Mouse (Mus musculus): ENCODE measurements at regions not wholly inside any gene's neighbourhood (a gene's known extent, or its start where the extent isn't known, plus 50 kb on each side); places are given as distances from the start of the nearest gene placed in this dataset.

DNA sequence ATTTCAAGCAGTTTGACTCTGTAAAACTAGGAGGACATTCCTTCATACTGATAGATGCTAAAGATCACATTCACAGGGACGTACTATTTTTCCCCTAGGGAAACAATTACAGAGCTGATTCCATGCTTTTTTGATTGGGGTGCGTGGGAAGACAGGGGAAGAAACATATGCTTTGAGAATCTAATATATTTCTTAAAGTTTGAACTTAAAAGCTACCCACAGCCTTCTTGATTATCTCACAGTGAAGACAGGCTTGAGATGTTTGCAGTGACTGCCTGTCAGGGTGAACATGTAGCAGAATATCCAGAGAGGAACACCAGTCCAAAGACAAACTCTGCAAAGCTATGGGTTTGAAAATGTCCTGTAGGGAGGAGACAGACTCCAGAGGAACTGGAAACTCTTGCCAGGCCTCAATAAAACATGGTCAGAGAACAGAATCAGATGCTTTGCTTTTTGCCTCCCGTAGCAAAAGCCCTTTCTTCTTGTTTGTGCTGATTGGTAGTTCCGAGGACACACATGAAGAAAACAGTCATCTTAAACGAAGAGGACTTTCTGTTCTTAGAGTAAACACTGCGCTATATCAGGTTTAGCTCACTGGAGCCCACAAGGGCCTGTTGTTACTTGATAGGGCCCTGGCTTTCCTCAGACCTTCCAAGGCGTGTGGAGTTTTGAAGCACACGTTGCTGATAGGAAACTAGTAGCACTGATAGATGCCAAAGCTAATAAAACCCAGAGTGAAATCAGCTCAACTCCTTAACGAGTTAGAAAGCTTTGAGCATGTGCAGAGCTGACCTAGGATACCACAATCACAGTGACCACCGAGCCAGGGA is 630.8 kb downstream of the Lmo4 start:
- no peaks in the 10 kb centered on the region for H3K36me3 ChIP-seq
- no peak overlapping the region for H3K27ac ChIP-seq
- WGBS: 77% methylated on average over 10 of the region's 10 CpGs
- H3K9ac ChIP-seq: no peak overlapping the region
- H3K4me3 ChIP-seq: no peak overlapping the region
- no peaks in the 10 kb centered on the region for H3K9me3 ChIP-seq (replicated peaks)
- no peak for ATAC-seq (ENCODE audit: low FRiP score)
- no peak overlapping the region for H3K4me2 ChIP-seq (replicated peaks)
- H3K27me3 ChIP-seq: no peaks in the 10 kb centered on the region
- no peaks in the 10 kb centered on the region for H3K4me1 ChIP-seq

DNA sequence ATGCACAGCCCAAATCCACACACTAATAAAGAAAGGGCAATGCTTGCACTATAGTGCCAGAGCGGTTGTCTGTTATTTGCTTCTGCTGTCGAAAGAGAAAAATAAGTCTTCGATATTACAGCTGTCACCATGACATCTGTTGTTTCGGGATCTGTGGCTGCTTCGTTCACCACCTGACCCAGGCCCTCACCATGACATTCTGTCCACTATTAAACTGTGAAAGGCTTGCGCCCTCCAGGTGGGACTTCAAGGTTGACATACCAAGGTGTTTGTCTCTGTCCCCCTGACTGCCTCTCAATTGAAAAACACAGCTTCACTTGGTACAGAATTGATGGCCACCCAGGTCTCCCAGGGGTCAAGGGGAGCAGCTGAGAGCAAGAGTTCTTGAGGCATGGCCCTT is 635.1 kb downstream of the Lmo4 start:
- Histone ChIP-seq H3K27me3 (no peaks in the 10 kb centered on the region), H3K9ac (no peak overlapping the region), H3K9me3 (replicated peaks) (no peaks in the 10 kb centered on the region), H3K4me2 (replicated peaks) (no peak overlapping the region), H3K4me1 (peaks cover 2% of the 10 kb centered on the region; the same call in 1 of the 2 replicates), H3K36me3 (no peaks in the 10 kb centered on the region), H3K4me3 (no peak overlapping the region), H3K27ac (no peak overlapping the region)
- 46% methylated on average over 6 of the region's 6 CpGs for WGBS
- no peak for ATAC-seq (ENCODE audit: low FRiP score)

GRCm38 (mm10) chr3:143565067-143565466 is 640.0 kb downstream of the Lmo4 start:
- 84% methylated on average over 4 of the region's 4 CpGs for WGBS
- H3K9me3 ChIP-seq (replicated peaks): no peaks in the 10 kb centered on the region
- no peak for ATAC-seq (ENCODE audit: low FRiP score)
- H3K4me1 ChIP-seq: peaks cover 2% of the 10 kb centered on the region; the same call in 1 of the 2 replicates
- H3K36me3 ChIP-seq: no peaks in the 10 kb centered on the region
- no peak overlapping the region for H3K4me3 ChIP-seq
- no peaks in the 10 kb centered on the region for H3K27me3 ChIP-seq
- no peak overlapping the region for H3K4me2 ChIP-seq (replicated peaks)
- H3K27ac ChIP-seq: no peak overlapping the region
- H3K9ac ChIP-seq: no peak overlapping the region

DNA sequence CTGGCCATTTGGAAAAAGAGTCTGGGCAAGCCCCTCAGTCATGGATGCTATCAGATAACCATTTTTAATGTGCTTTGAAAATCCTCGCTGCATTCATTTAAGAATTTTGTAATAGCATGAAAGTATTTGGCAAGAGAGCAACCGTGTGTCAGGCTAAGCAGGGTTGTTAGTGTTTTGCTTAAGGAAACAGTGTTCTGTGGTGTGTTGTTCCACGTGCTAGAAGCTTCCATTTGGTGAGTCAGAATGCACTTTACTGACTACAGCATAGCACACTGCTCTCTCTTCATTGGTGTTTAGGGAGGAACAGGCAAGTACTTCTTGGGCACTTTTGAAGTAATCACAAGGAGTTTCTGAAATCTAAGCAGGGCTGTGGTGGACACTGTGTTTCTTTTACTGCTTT is 661.0 kb upstream of the Pkn2 start:
- Histone ChIP-seq H3K36me3 (no peaks in the 10 kb centered on the region), H3K4me3 (no peak overlapping the region), H3K9me3 (replicated peaks) (no peaks in the 10 kb centered on the region), H3K27me3 (no peaks in the 10 kb centered on the region), H3K27ac (no peak overlapping the region), H3K4me2 (replicated peaks) (no peak overlapping the region), H3K9ac (no peak overlapping the region), H3K4me1 (no peaks in the 10 kb centered on the region)
- 75% methylated on average over 3 of the region's 3 CpGs for whole genome bisulfite sequencing
- no peak for ATAC-seq (ENCODE audit: low FRiP score)

GRCm38 (mm10) chr3:143527982-143528381 is 646.2 kb upstream of the Pkn2 start:
- no peak overlapping the region for H3K9ac ChIP-seq
- no peaks in the 10 kb centered on the region for H3K4me1 ChIP-seq
- H3K4me2 ChIP-seq (replicated peaks): no peak overlapping the region
- H3K36me3 ChIP-seq: no peaks in the 10 kb centered on the region
- ATAC-seq (ENCODE audit: low FRiP score): no peak
- no peak overlapping the region for H3K4me3 ChIP-seq
- no peak overlapping the region for H3K27ac ChIP-seq
- no peaks in the 10 kb centered on the region for H3K9me3 ChIP-seq (replicated peaks)
- no peaks in the 10 kb centered on the region for H3K27me3 ChIP-seq
- 77% methylated on average over 4 of the region's 4 CpGs for WGBS

- Histone ChIP-seq H3K36me3 (no peaks in the 10 kb centered on the region), H3K4me2 (replicated peaks) (no peak overlapping the region), H3K27me3 (no peaks in the 10 kb centered on the region), H3K27ac (no peak overlapping the region), H3K9ac (no peak overlapping the region), H3K4me1 (no peaks in the 10 kb centered on the region), H3K4me3 (no peak overlapping the region), H3K9me3 (replicated peaks) (no peaks in the 10 kb centered on the region)
- no peak for ATAC-seq (ENCODE audit: low FRiP score)
These were observed 645.5 kb upstream of the Pkn2 start for GRCm38 (mm10) chr3:143527274-143527673.

- WGBS: 71% methylated on average over 6 of the region's 6 CpGs
- H3K36me3 ChIP-seq: no peaks in the 10 kb centered on the region
- no peak overlapping the region for H3K4me3 ChIP-seq
- no peak overlapping the region for H3K9ac ChIP-seq
- ATAC-seq (ENCODE audit: low FRiP score): 0 out of 2 replicates have a peak, but pooled peaks have one; percentile 35
- no peaks in the 10 kb centered on the region for H3K9me3 ChIP-seq (replicated peaks)
- no peaks in the 10 kb centered on the region for H3K4me1 ChIP-seq
- H3K4me2 ChIP-seq (replicated peaks): no peak overlapping the region
- no peak overlapping the region for H3K27ac ChIP-seq
- H3K27me3 ChIP-seq: no peaks in the 10 kb centered on the region
These were observed 630.9 kb upstream of the Pkn2 start for GRCm38 (mm10) chr3:143512517-143513249.

GRCm38 (mm10) chr3:143509531-143509930 is 627.7 kb upstream of the Pkn2 start:
- Histone ChIP-seq H3K36me3 (no peaks in the 10 kb centered on the region), H3K27me3 (no peaks in the 10 kb centered on the region), H3K4me1 (no peaks in the 10 kb centered on the region), H3K4me3 (no peak overlapping the region), H3K9me3 (replicated peaks) (no peaks in the 10 kb centered on the region), H3K9ac (no peak overlapping the region), H3K4me2 (replicated peaks) (no peak overlapping the region), H3K27ac (no peak overlapping the region)
- 54% methylated on average over 5 of the region's 5 CpGs for WGBS
- ATAC-seq (ENCODE audit: low FRiP score): no peak

DNA sequence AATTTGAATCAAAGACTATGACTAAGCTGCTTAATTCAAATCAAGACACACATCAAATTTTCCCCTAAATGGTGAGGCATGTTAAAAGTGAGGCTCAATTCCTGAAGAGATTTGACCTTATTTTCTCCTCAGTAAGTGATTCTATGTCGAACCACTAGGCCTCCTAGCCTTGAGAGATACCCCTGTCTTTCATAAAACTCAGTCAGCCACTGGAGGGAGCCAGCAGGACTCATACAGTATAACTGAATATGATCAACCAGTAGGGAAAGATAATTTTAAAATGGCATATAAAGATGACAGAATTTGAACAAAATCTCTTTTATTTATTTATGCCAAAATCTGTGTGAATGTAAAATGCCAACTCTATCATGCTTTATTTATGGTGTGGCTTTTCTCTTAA is 626.5 kb upstream of the Pkn2 start:
- 76% methylated on average over 1 of the region's 1 CpGs for WGBS
- no peak overlapping the region for H3K27ac ChIP-seq
- no peak for ATAC-seq (ENCODE audit: low FRiP score)

DNA sequence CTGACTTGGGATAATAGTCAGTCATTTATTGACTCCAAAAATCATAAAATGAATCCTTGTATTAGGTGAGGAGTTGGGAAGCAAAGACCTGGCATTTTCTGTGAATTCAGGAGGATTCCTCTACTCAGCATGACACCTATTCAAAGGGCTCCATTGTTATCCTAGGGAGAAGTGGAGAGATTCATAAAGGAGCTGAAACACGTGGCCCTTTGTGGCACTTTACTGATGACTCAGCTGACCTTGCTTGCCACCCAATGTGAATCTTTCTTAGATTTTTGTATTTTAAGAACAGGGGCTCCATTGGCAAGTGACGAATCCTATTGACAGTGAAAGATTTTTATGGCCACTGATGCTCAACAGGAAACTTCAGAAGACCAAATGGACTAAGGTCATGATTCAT is 619.2 kb upstream of the Pkn2 start:
- 38% methylated on average over 2 of the region's 2 CpGs for WGBS
- Histone ChIP-seq H3K9me3 (replicated peaks) (no peaks in the 10 kb centered on the region), H3K27me3 (no peaks in the 10 kb centered on the region), H3K27ac (no peak overlapping the region), H3K4me2 (replicated peaks) (no peak overlapping the region), H3K36me3 (no peaks in the 10 kb centered on the region), H3K9ac (no peak overlapping the region), H3K4me1 (no peaks in the 10 kb centered on the region), H3K4me3 (no peak overlapping the region)
- no peak for ATAC-seq (ENCODE audit: low FRiP score)

More for the DNA sequence above, 626.5 kb upstream of the Pkn2 start:
- Histone ChIP-seq H3K4me1 (no peaks in the 10 kb centered on the region), H3K9ac (no peak overlapping the region), H3K9me3 (replicated peaks) (no peaks in the 10 kb centered on the region), H3K4me2 (replicated peaks) (no peak overlapping the region), H3K27me3 (no peaks in the 10 kb centered on the region), H3K36me3 (no peaks in the 10 kb centered on the region), H3K4me3 (no peak overlapping the region)

DNA sequence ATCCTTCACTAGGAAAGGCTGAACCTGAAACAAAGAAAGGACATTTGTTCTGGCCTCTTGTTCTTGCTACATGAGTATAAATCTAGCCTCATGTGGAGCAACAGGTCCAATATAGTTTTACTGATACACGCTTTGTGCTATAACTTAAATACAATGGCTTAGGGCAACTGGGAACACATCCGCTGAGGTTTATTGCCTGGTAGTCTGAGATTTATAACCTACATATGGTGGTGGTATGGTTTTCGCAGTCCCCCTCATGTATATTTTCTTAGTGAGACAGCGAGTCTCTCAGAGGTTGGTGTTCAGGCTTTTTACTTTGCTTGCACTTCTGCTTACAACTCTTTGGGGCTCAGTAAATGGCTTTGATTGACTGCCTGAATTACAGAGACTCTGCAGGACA is 613.6 kb upstream of the Pkn2 start:
- Histone ChIP-seq H3K4me3 (no peak overlapping the region), H3K4me1 (no peaks in the 10 kb centered on the region), H3K9me3 (replicated peaks) (no peaks in the 10 kb centered on the region), H3K9ac (no peak overlapping the region), H3K4me2 (replicated peaks) (no peak overlapping the region), H3K27me3 (no peaks in the 10 kb centered on the region), H3K36me3 (no peaks in the 10 kb centered on the region), H3K27ac (no peak overlapping the region)
- ATAC-seq (ENCODE audit: low FRiP score): no peak
- 85% methylated on average over 4 of the region's 4 CpGs for WGBS

GRCm38 (mm10) chr3:143477916-143478610 is 596.3 kb upstream of the Pkn2 start:
- H3K4me3 ChIP-seq: no peak overlapping the region
- no peaks in the 10 kb centered on the region for H3K27me3 ChIP-seq
- no peak for ATAC-seq (ENCODE audit: low FRiP score)
- no peak overlapping the region for H3K27ac ChIP-seq
- no peaks in the 10 kb centered on the region for H3K36me3 ChIP-seq
- H3K4me2 ChIP-seq (replicated peaks): no peak overlapping the region
- no peaks in the 10 kb centered on the region for H3K4me1 ChIP-seq
- H3K9ac ChIP-seq: no peak overlapping the region
- H3K9me3 ChIP-seq (replicated peaks): no peaks in the 10 kb centered on the region
- 88% methylated on average over 8 of the region's 8 CpGs for WGBS

Measured in hindbrain, embryonic 12.5 days (tissue).